Mouse (Mus musculus): ENCODE results near the gene Tcp11l2. TPM values are rescaled to one million over a fixed set of nuclear protein-coding genes. Genes with fewer than 3 reads are reported as not detected.

The Tcp11l2 gene
- polyA plus RNA-seq, 1 experiment from 2014 or later: 33.8 TPM

- Histone ChIP-seq H3K27ac (ENCODE audit: low read depth, low read length) (no peak overlapping the region), H3K36me3 (ENCODE audit: control insufficient read depth, insufficient read depth, low read length) (no peaks in the 10 kb centered on the region), H3K4me1 (ENCODE audit: control insufficient read depth, insufficient read depth, low read length) (no peaks in the 10 kb centered on the region), H3K4me2 (ENCODE audit: low read depth, low read length) (no peak overlapping the region), H3K9me3 (ENCODE audit: control insufficient read depth, low read length) (no peaks in the 10 kb centered on the region), H3K9ac (replicated peaks; ENCODE audit: low read depth, low read length) (no peak overlapping the region), H3K4me3 (ENCODE audit: low read depth, low read length) (no peak overlapping the region), H3K27me3 (ENCODE audit: control insufficient read depth, insufficient read depth, low read length) (no peaks in the 10 kb centered on the region)
- 97% methylated on average over 2 of the region's 2 CpGs for WGBS
- ATAC-seq (ENCODE audit: low read depth): no peak
Observed at GRCm38 (mm10) chr10:84552477-84552876, 23.9 kb upstream of the Tcp11l2 start.

- WGBS: 46% methylated on average over 6 of the region's 6 CpGs
Observed at GRCm38 (mm10) chr10:84554291-84555009, 22.0 kb upstream of the Tcp11l2 start.

GRCm38 (mm10) chr10:84556120-84556519 is 20.3 kb upstream of the Tcp11l2 start:
- no peak for ATAC-seq (ENCODE audit: low read depth)
- no peak overlapping the region for H3K27ac ChIP-seq (ENCODE audit: low read depth, low read length)
- H3K9me3 ChIP-seq (ENCODE audit: control insufficient read depth, low read length): no peaks in the 10 kb centered on the region
- no peak overlapping the region for H3K4me3 ChIP-seq (ENCODE audit: low read depth, low read length)
- H3K4me2 ChIP-seq (ENCODE audit: low read depth, low read length): no peak overlapping the region
- no peak overlapping the region for H3K9ac ChIP-seq (replicated peaks; ENCODE audit: low read depth, low read length)
- no peaks in the 10 kb centered on the region for H3K36me3 ChIP-seq (ENCODE audit: control insufficient read depth, insufficient read depth, low read length)
- H3K4me1 ChIP-seq (ENCODE audit: control insufficient read depth, insufficient read depth, low read length): no peaks in the 10 kb centered on the region
- H3K27me3 ChIP-seq (ENCODE audit: control insufficient read depth, insufficient read depth, low read length): no peaks in the 10 kb centered on the region
- WGBS: 81% methylated on average over 2 of the region's 2 CpGs

More at GRCm38 (mm10) chr10:84554291-84555009, 22.0 kb upstream of the Tcp11l2 start:
- Histone ChIP-seq H3K36me3 (ENCODE audit: control insufficient read depth, insufficient read depth, low read length) (no peaks in the 10 kb centered on the region), H3K9me3 (ENCODE audit: control insufficient read depth, low read length) (no peaks in the 10 kb centered on the region), H3K27ac (ENCODE audit: low read depth, low read length) (no peak overlapping the region), H3K27me3 (ENCODE audit: control insufficient read depth, insufficient read depth, low read length) (no peaks in the 10 kb centered on the region), H3K4me3 (ENCODE audit: low read depth, low read length) (no peak overlapping the region), H3K4me1 (ENCODE audit: control insufficient read depth, insufficient read depth, low read length) (no peaks in the 10 kb centered on the region), H3K9ac (replicated peaks; ENCODE audit: low read depth, low read length) (no peak overlapping the region), H3K4me2 (ENCODE audit: low read depth, low read length) (no peak overlapping the region)
- no peak for ATAC-seq (ENCODE audit: low read depth)

GRCm38 (mm10) chr10:84558511-84558910 is 17.9 kb upstream of the Tcp11l2 start:
- WGBS: 86% methylated on average over 1 of the region's 1 CpGs
- Histone ChIP-seq H3K9ac (replicated peaks; ENCODE audit: low read depth, low read length) (no peak overlapping the region), H3K27ac (ENCODE audit: low read depth, low read length) (no peak overlapping the region), H3K4me3 (ENCODE audit: low read depth, low read length) (no peak overlapping the region), H3K27me3 (ENCODE audit: control insufficient read depth, insufficient read depth, low read length) (no peaks in the 10 kb centered on the region), H3K4me1 (ENCODE audit: control insufficient read depth, insufficient read depth, low read length) (no peaks in the 10 kb centered on the region), H3K36me3 (ENCODE audit: control insufficient read depth, insufficient read depth, low read length) (no peaks in the 10 kb centered on the region), H3K4me2 (ENCODE audit: low read depth, low read length) (no peak overlapping the region), H3K9me3 (ENCODE audit: control insufficient read depth, low read length) (no peaks in the 10 kb centered on the region)
- ATAC-seq (ENCODE audit: low read depth): no peak

GRCm38 (mm10) chr10:84559986-84560385 is 16.4 kb upstream of the Tcp11l2 start:
- 93% methylated on average over 4 of the region's 4 CpGs for WGBS
- ATAC-seq (ENCODE audit: low read depth): no peak
- H3K4me1 ChIP-seq (ENCODE audit: control insufficient read depth, insufficient read depth, low read length): no peaks in the 10 kb centered on the region
- no peak overlapping the region for H3K4me3 ChIP-seq (ENCODE audit: low read depth, low read length)
- no peaks in the 10 kb centered on the region for H3K36me3 ChIP-seq (ENCODE audit: control insufficient read depth, insufficient read depth, low read length)
- H3K27me3 ChIP-seq (ENCODE audit: control insufficient read depth, insufficient read depth, low read length): no peaks in the 10 kb centered on the region
- H3K4me2 ChIP-seq (ENCODE audit: low read depth, low read length): no peak overlapping the region
- no peaks in the 10 kb centered on the region for H3K9me3 ChIP-seq (ENCODE audit: control insufficient read depth, low read length)
- no peak overlapping the region for H3K9ac ChIP-seq (replicated peaks; ENCODE audit: low read depth, low read length)
- no peak overlapping the region for H3K27ac ChIP-seq (ENCODE audit: low read depth, low read length)

GRCm38 (mm10) chr10:84562121-84562520 is 14.3 kb upstream of the Tcp11l2 start:
- H3K9ac ChIP-seq (replicated peaks; ENCODE audit: low read depth, low read length): no peak overlapping the region
- no peak overlapping the region for H3K4me3 ChIP-seq (ENCODE audit: low read depth, low read length)
- no peaks in the 10 kb centered on the region for H3K9me3 ChIP-seq (ENCODE audit: control insufficient read depth, low read length)
- ATAC-seq (ENCODE audit: low read depth): no peak
- H3K36me3 ChIP-seq (ENCODE audit: control insufficient read depth, insufficient read depth, low read length): no peaks in the 10 kb centered on the region
- 78% methylated on average over 5 of the region's 5 CpGs for WGBS
- no peaks in the 10 kb centered on the region for H3K27me3 ChIP-seq (ENCODE audit: control insufficient read depth, insufficient read depth, low read length)
- no peak overlapping the region for H3K27ac ChIP-seq (ENCODE audit: low read depth, low read length)
- H3K4me1 ChIP-seq (ENCODE audit: control insufficient read depth, insufficient read depth, low read length): no peaks in the 10 kb centered on the region
- no peak overlapping the region for H3K4me2 ChIP-seq (ENCODE audit: low read depth, low read length)

- no peaks in the 10 kb centered on the region for H3K9me3 ChIP-seq (ENCODE audit: control insufficient read depth, low read length)
- 72% methylated on average over 13 of the region's 13 CpGs for WGBS
- no peak overlapping the region for H3K9ac ChIP-seq (replicated peaks; ENCODE audit: low read depth, low read length)
- ATAC-seq (ENCODE audit: low read depth): no peak
- H3K4me3 ChIP-seq (ENCODE audit: low read depth, low read length): no peak overlapping the region
- no peaks in the 10 kb centered on the region for H3K36me3 ChIP-seq (ENCODE audit: control insufficient read depth, insufficient read depth, low read length)
- H3K4me1 ChIP-seq (ENCODE audit: control insufficient read depth, insufficient read depth, low read length): no peaks in the 10 kb centered on the region
- no peak overlapping the region for H3K27ac ChIP-seq (ENCODE audit: low read depth, low read length)
- H3K27me3 ChIP-seq (ENCODE audit: control insufficient read depth, insufficient read depth, low read length): no peaks in the 10 kb centered on the region
- no peak overlapping the region for H3K4me2 ChIP-seq (ENCODE audit: low read depth, low read length)
Observed at GRCm38 (mm10) chr10:84562567-84563554, 13.6 kb upstream of the Tcp11l2 start.

GRCm38 (mm10) chr10:84564427-84564826 is 12.0 kb upstream of the Tcp11l2 start:
- ATAC-seq (ENCODE audit: low read depth): no peak

More at GRCm38 (mm10) chr10:84564427-84564826, 12.0 kb upstream of the Tcp11l2 start:
- no peak overlapping the region for H3K27ac ChIP-seq (ENCODE audit: low read depth, low read length)
- WGBS: 87% methylated on average over 8 of the region's 8 CpGs
- no peak overlapping the region for H3K4me2 ChIP-seq (ENCODE audit: low read depth, low read length)
- H3K27me3 ChIP-seq (ENCODE audit: control insufficient read depth, insufficient read depth, low read length): no peaks in the 10 kb centered on the region
- H3K9ac ChIP-seq (replicated peaks; ENCODE audit: low read depth, low read length): no peak overlapping the region
- H3K36me3 ChIP-seq (ENCODE audit: control insufficient read depth, insufficient read depth, low read length): no peaks in the 10 kb centered on the region
- H3K4me1 ChIP-seq (ENCODE audit: control insufficient read depth, insufficient read depth, low read length): no peaks in the 10 kb centered on the region
- H3K9me3 ChIP-seq (ENCODE audit: control insufficient read depth, low read length): no peaks in the 10 kb centered on the region
- H3K4me3 ChIP-seq (ENCODE audit: low read depth, low read length): no peak overlapping the region

Data from neural tube, embryonic 14.5 days (tissue).